Mouse (Mus musculus) stomach, postnatal 0 days (tissue): ENCODE data around the gene Cbx7.

Experiments
- CTCF ChIP-seq: IDR thresholded peaks from 2 replicates; pipeline ENCODE4 v1.5.1; 2016; ENCODE audit warnings: antibody characterized with exemption, low read depth, mild to moderate bottlenecking, moderate library complexity
- EP300 ChIP-seq: optimal IDR thresholded peaks from 2 replicates; pipeline ENCODE3; 2016; ENCODE audit warnings: antibody characterized with exemption

DNA sequence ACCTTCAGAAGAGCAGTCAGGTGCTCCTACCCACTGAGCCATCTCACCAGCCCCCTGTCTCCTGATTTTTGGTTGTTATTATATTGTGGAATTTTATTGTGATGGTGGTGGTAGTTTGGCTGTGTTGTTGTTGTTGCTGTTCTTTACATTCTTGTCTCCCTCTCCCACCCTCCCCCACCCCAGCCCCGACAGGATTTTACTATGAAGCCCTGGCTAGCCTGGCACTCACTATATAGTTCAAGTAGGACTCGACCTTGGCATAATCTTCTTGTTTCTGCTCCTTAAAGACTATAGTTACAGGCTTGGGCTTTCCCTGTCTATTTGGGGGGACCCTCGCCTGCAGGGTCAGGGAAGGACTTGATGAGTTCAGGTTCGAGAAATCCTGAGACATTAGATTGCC, 76.6 kb downstream of the Cbx7 start:
- TF ChIP-seq CTCF (no peak), EP300 (no peak)
